Mouse (Mus musculus) intestine, embryonic 14.5 days (tissue): ENCODE data around the gene P3h1. TPM values are rescaled to one million over a fixed set of nuclear protein-coding genes. Genes with fewer than 3 reads are reported as not detected.

Source experiments
- ATAC-seq: fragments of 200-750 bp; cut with Nextera tagmentation; replicated peaks from 2 replicates; pipeline ENCODE4 v1.8.0; 2017; ENCODE audit warnings: low read depth, moderate number of reproducible peaks, moderate TSS enrichment, moderate library complexity; ENCODE audit not compliant: low FRiP score, low TSS enrichment
- DNase-seq: peaks from one replicate; pipeline ENCODE4 v3.0.0-alpha.2; 2018; ENCODE audit warnings: low spot score
- H3K27ac ChIP-seq: fragments of 300-500 bp; sonication (generic); 2 replicates; pipeline ENCODE4 v1.5.1; 2014; ENCODE audit warnings: low read depth, mild to moderate bottlenecking, control low read depth
- H3K27me3 ChIP-seq: fragments of 300-500 bp; sonication (generic); replicated peaks from 2 replicates; pipeline ENCODE4 v1.6.1; 2014; ENCODE audit warnings: low read length, control low read depth; ENCODE audit not compliant: control insufficient read depth, insufficient read depth
- H3K36me3 ChIP-seq: fragments of 300-500 bp; sonication (generic); 2 replicates; pipeline ENCODE4 v1.6.1; 2014; ENCODE audit warnings: low read length, control low read depth; ENCODE audit not compliant: control insufficient read depth, insufficient read depth
- H3K4me1 ChIP-seq: fragments of 300-500 bp; sonication (generic); replicated peaks from 2 replicates; pipeline ENCODE4 v1.6.1; 2014; ENCODE audit warnings: low read length, control low read depth, mixed read lengths; ENCODE audit not compliant: control insufficient read depth, insufficient read depth
- H3K4me2 ChIP-seq: fragments of 300-500 bp; sonication (generic); 2 replicates; pipeline ENCODE4 v1.6.1; 2014; ENCODE audit warnings: low read length
- H3K4me3 ChIP-seq: fragments of 300-500 bp; sonication (generic); 2 replicates; pipeline ENCODE4 v1.5.1; 2014; ENCODE audit warnings: low read depth, low read length, control low read depth, mixed read lengths
- H3K9ac ChIP-seq: fragments of 300-500 bp; sonication (generic); 2 replicates; pipeline ENCODE4 v1.6.1; 2014; ENCODE audit warnings: mild to moderate bottlenecking, low read length
- H3K9me3 ChIP-seq: fragments of 300-500 bp; sonication (generic); 2 replicates; pipeline ENCODE4 v1.6.1; 2016; ENCODE audit warnings: low read length, control low read depth; ENCODE audit not compliant: control insufficient read depth
- WGBS: fragments of 180-500 bp; shearing (Covaris S2); extraction: QIAGEN DNeasy Blood & Tissue Kit; methylation state at CpG from one replicate; pipeline ENCODE4 v1.1.7; 2014; 5-methylcytosine and 5-hydroxymethylcytosine counted together
- polyA plus RNA-seq: library from polyadenylated mRNA; unstranded; fragments of >200 nt; fragmentation: Nextera tagmentation; extraction: Ambion mirVana; gene quantifications from 2 replicates; pipeline ENCODE4 v1.2.1, GENCODE M21; 2014

The P3h1 gene
- polyA plus RNA-seq, 1 experiment from 2014 or later = 38.2 TPM

GRCm38 (mm10) chr4:119294415-119295133 lies 61.9 kb downstream of the P3h1 start, which contains the start of gene Ybx1:
TSS of gene Ybx1 (minus strand) at chr4:119294604.
- Histone ChIP-seq H3K9ac (peak within 1 kb of the TSS; percentile 89), H3K4me3 (peak within 1 kb of the TSS; percentile 97), H3K36me3 (peaks cover 21% of the 10 kb centered on the region), H3K4me1 (peaks cover 18% of the 10 kb centered on the region), H3K27me3 (no peaks in the 10 kb centered on the region), H3K27ac (peak within 1 kb of the TSS; percentile 74), H3K9me3 (no peaks in the 10 kb centered on the region), H3K4me2 (peak within 1 kb of the TSS; percentile 91)
- ATAC-seq = peak; percentile 100
- under 1% methylated on average over 55 of the region's 61 CpGs for WGBS
- DNase-seq = peak; percentile 100

GRCm38 (mm10) chr4:119295134-119295453 lies 62.4 kb downstream of the P3h1 start:
- H3K9me3 ChIP-seq = no peaks in the 10 kb centered on the region
- ATAC-seq (no peak), DNase-seq (peak; percentile 68)
- peaks cover 18% of the 10 kb centered on the region for H3K4me1 ChIP-seq
- no peaks in the 10 kb centered on the region for H3K27me3 ChIP-seq
- H3K36me3 ChIP-seq = peaks cover 17% of the 10 kb centered on the region
- peak overlapping the region; percentile 81 for H3K4me2 ChIP-seq
- peak overlapping the region; percentile 89 for H3K9ac ChIP-seq
- WGBS = 10% methylated on average over 6 of the region's 6 CpGs
- H3K4me3 ChIP-seq = peak overlapping the region; percentile 97
- H3K27ac ChIP-seq = peak overlapping the region; percentile 74

- H3K4me1 ChIP-seq = peaks cover 10% of the 10 kb centered on the region
- H3K36me3 ChIP-seq = no peaks in the 10 kb centered on the region
- H3K4me2 ChIP-seq = no peak overlapping the region
- no peak for DNase-seq
- H3K4me3 ChIP-seq = no peak overlapping the region
- no peak for ATAC-seq
- H3K9ac ChIP-seq = no peak overlapping the region
- H3K27ac ChIP-seq = no peak overlapping the region
- WGBS = 50% methylated on average over 2 of the region's 2 CpGs
- H3K27me3 ChIP-seq = no peaks in the 10 kb centered on the region
- no peaks in the 10 kb centered on the region for H3K9me3 ChIP-seq
These were observed 64.6 kb downstream of the P3h1 start for GRCm38 (mm10) chr4:119297361-119297760.

Other genes starting within 250 kb of the P3h1 start
- gene Slc2a1, start 124.2 kb upstream of the P3h1 start, polyA plus RNA-seq = 131 and 132 TPM in 2 replicates
- gene Zfp691, start 58.7 kb upstream of the P3h1 start, polyA plus RNA-seq = 6.7 and 7.7 TPM in 2 replicates
- 0.34 and 0.42 TPM in 2 replicates for gene Ermap, start 42.9 kb upstream of the P3h1 start, polyA plus RNA-seq
- gene Svbp, start 37.6 kb upstream of the P3h1 start, polyA plus RNA-seq = 143 and 144 TPM in 2 replicates
- not detected in 2 replicates for gene Tmem269, start 14.7 kb upstream of the P3h1 start, polyA plus RNA-seq
- gene AU022252, start 203 bp upstream of the P3h1 start, polyA plus RNA-seq = 27.0 and 28.4 TPM in 2 replicates
- not detected in 2 replicates for gene Cldn19, start 22.5 kb downstream of the P3h1 start, polyA plus RNA-seq
- 678 and 713 TPM in 2 replicates for gene Ybx1, start 61.7 kb downstream of the P3h1 start, polyA plus RNA-seq
- gene Ppih, start 87.6 kb downstream of the P3h1 start, polyA plus RNA-seq = 106 and 110 TPM in 2 replicates
- gene Ccdc30, start 182.6 kb downstream of the P3h1 start, polyA plus RNA-seq = 4.1 and 5.1 TPM in 2 replicates
- 36.5 and 39.8 TPM in 2 replicates for gene Ppcs, start 189.5 kb downstream of the P3h1 start, polyA plus RNA-seq
- 0.12 and 0.28 TPM in 2 replicates for gene Zmynd12, start 189.9 kb downstream of the P3h1 start, polyA plus RNA-seq